Mouse (Mus musculus) inflammation-experienced regulatory T-cells, adult 6 months (primary cell): ENCODE measurements around the gene Acoxl. TPM values are rescaled to one million over a fixed set of nuclear protein-coding genes. Genes with fewer than 3 reads are reported as not detected.

ENCODE experiments used
- ATAC-seq: one replicate; pipeline ENCODE4 v1.8.0; 2017
- polyA plus RNA-seq, 3 experiments: library from polyadenylated mRNA; unstranded; fragments of 100-300 nt; shearing (Covaris generic); gene quantifications; one replicate each; pipeline ENCODE4 v1.2.1; 2017

Gene Acoxl
- polyA plus RNA-seq, 3 experiments from 2014 or later: 0.72 TPM; not detected in 2

GRCm38 (mm10) chr2:127897718-127898117 lies 59.0 kb downstream of the Acoxl start:
- ATAC-seq: no peak

GRCm38 (mm10) chr2:127904918-127905317 lies 66.2 kb downstream of the Acoxl start:
- ATAC-seq: no peak

GRCm38 (mm10) chr2:127906973-127907678 lies 68.5 kb downstream of the Acoxl start:
- no peak for ATAC-seq

- no peak for ATAC-seq
Observed at GRCm38 (mm10) chr2:127907679-127908042, 69.0 kb downstream of the Acoxl start.

GRCm38 (mm10) chr2:127908881-127909280 lies 70.2 kb downstream of the Acoxl start:
- no peak for ATAC-seq

GRCm38 (mm10) chr2:127909790-127910189 lies 71.1 kb downstream of the Acoxl start:
- ATAC-seq: no peak

GRCm38 (mm10) chr2:127911579-127911978 lies 72.9 kb downstream of the Acoxl start:
- no peak for ATAC-seq

- no peak for ATAC-seq
Observed at GRCm38 (mm10) chr2:127914047-127914446, 75.4 kb downstream of the Acoxl start.

- ATAC-seq: peak; percentile 63
Observed at GRCm38 (mm10) chr2:127916804-127917410, 78.2 kb downstream of the Acoxl start.

GRCm38 (mm10) chr2:127919740-127920139 lies 81.1 kb downstream of the Acoxl start:
- ATAC-seq: no peak

GRCm38 (mm10) chr2:127922036-127922901 lies 83.6 kb downstream of the Acoxl start:
- no peak for ATAC-seq

- peak; percentile 45 for ATAC-seq
Observed at GRCm38 (mm10) chr2:127923077-127923680, 84.5 kb downstream of the Acoxl start.

- no peak for ATAC-seq
Observed at GRCm38 (mm10) chr2:127926679-127927324, 88.1 kb downstream of the Acoxl start.

- peak; percentile 57 for ATAC-seq
Observed at GRCm38 (mm10) chr2:127927452-127928273, 89.0 kb downstream of the Acoxl start.

- no peak for ATAC-seq
Observed at GRCm38 (mm10) chr2:127928279-127928678, 89.6 kb downstream of the Acoxl start.

GRCm38 (mm10) chr2:127928871-127929270 lies 90.2 kb downstream of the Acoxl start:
- no peak for ATAC-seq

GRCm38 (mm10) chr2:127929939-127930715 lies 91.5 kb downstream of the Acoxl start:
- no peak for ATAC-seq

- no peak for ATAC-seq
Observed at GRCm38 (mm10) chr2:127931576-127931975, 92.9 kb downstream of the Acoxl start.

- ATAC-seq: no peak
Observed at GRCm38 (mm10) chr2:127933531-127933931, 94.9 kb downstream of the Acoxl start.

- no peak for ATAC-seq
Observed at GRCm38 (mm10) chr2:127937079-127937478, 98.4 kb downstream of the Acoxl start.

- no peak for ATAC-seq
Observed at GRCm38 (mm10) chr2:127939206-127939605, 100.5 kb downstream of the Acoxl start.
